Mouse (Mus musculus) liver, embryonic 11.5 days (tissue): Measurements from ENCODE around the gene Mical3. TPM values are rescaled to one million over a fixed set of nuclear protein-coding genes. Genes with fewer than 3 reads are reported as not detected.
"Not testable (repeated sequence)": the region's sequence is repeated elsewhere in the genome, so short reads cannot be mapped to it uniquely, and the experiment has no call there.

Experiments
- ATAC-seq: fragments of 200-750 bp; cut with Nextera tagmentation; replicated peaks from 2 replicates; pipeline ENCODE4 v1.8.0; 2017; ENCODE audit warnings: moderate number of reproducible peaks, mild to moderate bottlenecking, moderate TSS enrichment, moderate library complexity; ENCODE audit not compliant: low FRiP score
- DNase-seq: peaks from one replicate; pipeline ENCODE4 v3.0.0-alpha.2; 2017; ENCODE audit warnings: low spot score
- H3K27ac ChIP-seq: fragments of 300-500 bp; sonication (generic); 2 replicates; pipeline ENCODE4 v1.5.1; 2014; ENCODE audit warnings: mild to moderate bottlenecking, low read depth, low read length, control low read depth
- H3K27me3 ChIP-seq: fragments of 300-500 bp; sonication (generic); replicated peaks from 2 replicates; pipeline ENCODE4 v1.6.1; 2014; ENCODE audit warnings: low read length, mixed read lengths; ENCODE audit not compliant: control insufficient read depth, insufficient read depth
- H3K36me3 ChIP-seq: fragments of 300-500 bp; sonication (generic); 2 replicates; pipeline ENCODE4 v1.6.1; 2014; ENCODE audit warnings: mild to moderate bottlenecking, low read length, moderate library complexity, mixed read lengths; ENCODE audit not compliant: control insufficient read depth, insufficient read depth
- H3K4me1 ChIP-seq: fragments of 300-500 bp; sonication (generic); replicated peaks from 2 replicates; pipeline ENCODE4 v1.6.1; 2014; ENCODE audit warnings: low read length, mixed read lengths; ENCODE audit not compliant: control insufficient read depth, insufficient read depth
- H3K4me2 ChIP-seq: fragments of 300-500 bp; sonication (generic); 2 replicates; pipeline ENCODE4 v1.6.1; 2014; ENCODE audit warnings: mild to moderate bottlenecking, control low read depth, moderate library complexity
- H3K4me3 ChIP-seq: fragments of 300-500 bp; sonication (generic); 2 replicates; pipeline ENCODE4 v1.5.1; 2014; ENCODE audit warnings: low read depth, low read length, control low read depth
- H3K9ac ChIP-seq: fragments of 300-500 bp; sonication (generic); 2 replicates; pipeline ENCODE4 v1.6.1; 2014; ENCODE audit warnings: low read depth, low read length, control low read depth
- H3K9me3 ChIP-seq: fragments of 300-500 bp; sonication (generic); 2 replicates; pipeline ENCODE4 v1.6.1; 2016; ENCODE audit warnings: low read length, inconsistent platforms, mixed read lengths; ENCODE audit not compliant: control insufficient read depth
- WGBS: fragments of 180-500 bp; shearing (Covaris S2); extraction: QIAGEN DNeasy Blood & Tissue Kit; methylation state at CpG from one replicate; pipeline ENCODE4 v1.1.7; 2014; 5-methylcytosine and 5-hydroxymethylcytosine counted together
- polyA plus RNA-seq: library from polyadenylated mRNA; unstranded; fragments of >200 nt; fragmentation: Nextera tagmentation; extraction: Ambion mirVana; gene quantifications from 2 replicates; pipeline ENCODE4 v1.2.1, GENCODE M21; 2014

Mical3 gene
- polyA plus RNA-seq, 1 experiment from 2014 or later = 20.2 TPM

GRCm38 (mm10) chr6:120914911-120915648 lies 215.7 kb downstream of the Mical3 start:
- DNase-seq = peak; percentile 61
- H3K4me1 ChIP-seq = peaks cover 47% of the 10 kb centered on the region
- 19% methylated on average over 9 of the region's 9 CpGs for WGBS
- H3K9ac ChIP-seq = peak overlapping the region; percentile 74
- peak overlapping the region; percentile 81 for H3K27ac ChIP-seq
- H3K4me2 ChIP-seq = peak overlapping the region; percentile 98
- peak overlapping the region; percentile 84 for H3K4me3 ChIP-seq
- H3K36me3 ChIP-seq = no peaks in the 10 kb centered on the region
- no peaks in the 10 kb centered on the region for H3K27me3 ChIP-seq
- no peaks in the 10 kb centered on the region for H3K9me3 ChIP-seq
- ATAC-seq = peak; percentile 66

- H3K9me3 ChIP-seq = no peaks in the 10 kb centered on the region
- H3K27me3 ChIP-seq = no peaks in the 10 kb centered on the region
- H3K27ac ChIP-seq = peak overlapping the region; percentile 81
- H3K4me1 ChIP-seq = peaks cover 47% of the 10 kb centered on the region
- H3K9ac ChIP-seq = peak overlapping the region; percentile 74
- DNase-seq = no peak
- peak overlapping the region; percentile 98 for H3K4me2 ChIP-seq
- H3K4me3 ChIP-seq = peak overlapping the region; percentile 84
- WGBS = 34% methylated on average over 4 of the region's 4 CpGs
- no peaks in the 10 kb centered on the region for H3K36me3 ChIP-seq
- peak; percentile 53 for ATAC-seq
Measured at GRCm38 (mm10) chr6:120914533-120914910, 216.3 kb downstream of the Mical3 start.

DNA sequence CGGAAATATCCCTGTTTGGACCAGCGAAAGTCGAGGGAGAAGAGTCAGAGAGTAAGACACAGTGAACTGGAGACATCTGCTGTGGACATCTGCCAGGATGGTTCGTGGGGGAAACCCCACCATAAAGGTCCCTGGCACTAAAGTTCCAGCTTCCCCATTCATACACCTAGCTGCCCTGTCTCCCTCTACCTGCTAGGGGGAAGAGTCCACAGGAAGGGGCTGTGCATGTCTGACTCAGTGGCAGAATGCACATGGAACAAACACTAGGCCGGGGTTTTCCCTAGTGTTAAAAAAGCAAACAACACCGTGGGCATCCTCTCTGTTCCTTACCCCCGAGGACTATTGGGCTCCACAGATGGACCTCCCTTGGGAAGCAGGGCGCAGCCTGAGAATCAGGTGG lies 217.0 kb downstream of the Mical3 start:
- Histone ChIP-seq H3K27ac (peak overlapping the region; percentile 81), H3K9me3 (no peaks in the 10 kb centered on the region), H3K4me2 (no peak overlapping the region; the same call in 1 of the 2 replicates), H3K9ac (no peak overlapping the region), H3K36me3 (no peaks in the 10 kb centered on the region), H3K4me1 (peaks cover 47% of the 10 kb centered on the region), H3K27me3 (no peaks in the 10 kb centered on the region), H3K4me3 (no peak overlapping the region)
- DNase-seq = no peak
- 74% methylated on average over 8 of the region's 8 CpGs for WGBS
- no peak for ATAC-seq

GRCm38 (mm10) chr6:120912931-120913330 lies 217.9 kb downstream of the Mical3 start:
- H3K4me3 ChIP-seq = no peak overlapping the region
- ATAC-seq = no peak
- no peaks in the 10 kb centered on the region for H3K27me3 ChIP-seq
- H3K9me3 ChIP-seq = no peaks in the 10 kb centered on the region
- 74% methylated on average over 2 of the region's 2 CpGs for WGBS
- H3K9ac ChIP-seq = no peak overlapping the region
- H3K36me3 ChIP-seq = no peaks in the 10 kb centered on the region
- H3K27ac ChIP-seq = 0 out of 2 replicates have a peak overlapping the region, but pooled peaks have one; percentile 32
- H3K4me2 ChIP-seq = no peak overlapping the region
- no peak for DNase-seq
- H3K4me1 ChIP-seq = peaks cover 47% of the 10 kb centered on the region

DNA sequence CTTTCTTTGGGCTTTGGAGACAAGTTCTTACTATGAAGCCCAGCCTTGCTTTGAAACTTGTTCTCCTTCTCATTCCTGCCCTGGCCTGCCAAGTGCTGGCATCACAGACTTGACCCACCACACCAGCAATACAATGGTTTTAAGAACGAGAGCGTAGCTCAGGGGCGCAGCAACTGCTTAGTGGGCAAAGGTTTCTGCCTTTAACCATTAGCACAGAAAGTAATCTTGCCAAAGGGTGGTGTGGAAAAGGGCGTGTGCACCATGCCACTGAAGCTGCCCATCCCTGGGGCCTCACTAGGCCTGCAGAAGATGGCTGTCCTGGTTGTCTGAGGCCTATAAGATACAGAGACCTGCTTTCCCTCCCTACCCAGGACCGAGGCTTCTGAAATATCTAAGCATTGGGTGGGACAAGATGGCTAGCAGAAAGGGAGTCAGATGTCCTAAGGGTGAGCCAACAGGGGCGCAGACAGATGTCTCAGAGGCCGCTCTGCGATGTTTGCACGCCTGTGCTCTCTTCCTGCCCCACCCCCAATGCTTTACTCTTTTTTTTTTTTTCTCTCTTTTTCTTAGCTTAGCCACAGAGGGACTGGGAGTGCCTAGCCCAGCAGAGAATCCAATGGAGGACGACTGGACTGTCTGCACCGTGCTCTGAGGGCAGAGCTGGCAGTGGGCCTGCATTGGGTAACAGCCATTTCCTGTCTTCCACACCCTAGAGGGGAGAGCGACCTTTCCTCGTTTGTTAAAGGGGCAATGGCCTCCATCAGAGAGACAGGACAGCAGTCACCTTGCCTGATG lies 219.4 kb downstream of the Mical3 start:
- 0 out of 2 replicates have a peak overlapping the region, but pooled peaks have one; percentile 16 for H3K4me2 ChIP-seq
- H3K4me1 ChIP-seq = peaks cover 47% of the 10 kb centered on the region
- DNase-seq (no peak), ATAC-seq (no peak)
- WGBS = 59% methylated on average over 13 of the region's 13 CpGs
- peak overlapping the region; percentile 23; the same call in 1 of the 2 replicates for H3K27ac ChIP-seq
- no peak overlapping the region for H3K9ac ChIP-seq
- no peaks in the 10 kb centered on the region for H3K27me3 ChIP-seq
- no peaks in the 10 kb centered on the region for H3K9me3 ChIP-seq
- no peak overlapping the region for H3K4me3 ChIP-seq
- H3K36me3 ChIP-seq = no peaks in the 10 kb centered on the region

- H3K27ac ChIP-seq = no peak overlapping the region
- H3K9ac ChIP-seq = no peak overlapping the region
- no peaks in the 10 kb centered on the region for H3K9me3 ChIP-seq
- DNase-seq = no peak
- ATAC-seq = no peak
- no peak overlapping the region for H3K4me3 ChIP-seq
- WGBS = 77% methylated on average over 3 of the region's 3 CpGs
- no peaks in the 10 kb centered on the region for H3K27me3 ChIP-seq
- H3K4me2 ChIP-seq = no peak overlapping the region
- H3K36me3 ChIP-seq = no peaks in the 10 kb centered on the region
- H3K4me1 ChIP-seq = peaks cover 30% of the 10 kb centered on the region
Measured at GRCm38 (mm10) chr6:120909501-120909900, 221.3 kb downstream of the Mical3 start.

- not testable (repeated sequence) for DNase-seq, H3K27me3 ChIP-seq, H3K9ac ChIP-seq, H3K4me2 ChIP-seq, H3K36me3 ChIP-seq, H3K9me3 ChIP-seq, H3K27ac ChIP-seq, H3K4me3 ChIP-seq, ATAC-seq
- 82% methylated on average over 9 of the region's 10 CpGs for WGBS
- peaks cover 21% of the 10 kb centered on the region for H3K4me1 ChIP-seq
Measured at GRCm38 (mm10) chr6:120907876-120908597, 222.8 kb downstream of the Mical3 start.

GRCm38 (mm10) chr6:120906521-120906920 lies 224.3 kb downstream of the Mical3 start:
- 92% methylated on average over 6 of the region's 6 CpGs for WGBS
- no peak for ATAC-seq

More at GRCm38 (mm10) chr6:120906521-120906920, 224.3 kb downstream of the Mical3 start:
- H3K36me3 ChIP-seq = no peaks in the 10 kb centered on the region
- no peak overlapping the region for H3K27ac ChIP-seq
- H3K4me1 ChIP-seq = peaks cover 8% of the 10 kb centered on the region
- H3K9me3 ChIP-seq = no peaks in the 10 kb centered on the region
- DNase-seq = no peak
- no peaks in the 10 kb centered on the region for H3K27me3 ChIP-seq
- no peak overlapping the region for H3K4me3 ChIP-seq
- no peak overlapping the region for H3K9ac ChIP-seq
- H3K4me2 ChIP-seq = no peak overlapping the region
